Mouse (Mus musculus): ENCODE measurements at regions not wholly inside any gene's neighbourhood (a gene's known extent, or its start where the extent isn't known, plus 50 kb on each side); places are given as distances from the start of the nearest gene placed in this dataset.

- DNase-seq (ENCODE audit: low spot score in 2 of 2): no peak
Observed at GRCm38 (mm10) chr3:101694311-101694710, 89.8 kb upstream of the Atp1a1 start.

- no peak for DNase-seq (ENCODE audit: low spot score in 2 of 2)
Observed at GRCm38 (mm10) chr3:101691937-101692604, 87.6 kb upstream of the Atp1a1 start.

- no peak for DNase-seq (ENCODE audit: low spot score in 2 of 2)
Observed at GRCm38 (mm10) chr3:101690779-101691178, 86.3 kb upstream of the Atp1a1 start.

GRCm38 (mm10) chr3:101690222-101690621 is 85.7 kb upstream of the Atp1a1 start:
- no peak for DNase-seq (ENCODE audit: low spot score in 2 of 2)

- DNase-seq (ENCODE audit: low spot score in 2 of 2): no peak
Observed at GRCm38 (mm10) chr3:101685203-101685602, 80.7 kb upstream of the Atp1a1 start.

GRCm38 (mm10) chr3:101672943-101673342 is 68.5 kb upstream of the Atp1a1 start:
- no peak for DNase-seq (ENCODE audit: low spot score in 2 of 2)

GRCm38 (mm10) chr3:101670561-101671001 is 66.1 kb upstream of the Atp1a1 start:
- DNase-seq (ENCODE audit: low spot score in 2 of 2): no peak

GRCm38 (mm10) chr3:101669743-101670142 is 65.3 kb upstream of the Atp1a1 start:
- no peak for DNase-seq (ENCODE audit: low spot score in 2 of 2)

GRCm38 (mm10) chr3:101667767-101668387 is 63.4 kb upstream of the Atp1a1 start:
- DNase-seq (ENCODE audit: low spot score in 2 of 2): no peak

GRCm38 (mm10) chr3:101667186-101667585 is 62.7 kb upstream of the Atp1a1 start:
- no peak for DNase-seq (ENCODE audit: low spot score in 2 of 2)

- no peak for DNase-seq (ENCODE audit: low spot score in 2 of 2)
Observed at GRCm38 (mm10) chr3:101666583-101666982, 62.1 kb upstream of the Atp1a1 start.

GRCm38 (mm10) chr3:101661184-101661992 is 56.9 kb upstream of the Atp1a1 start:
- no peak for DNase-seq (ENCODE audit: low spot score in 2 of 2)

- DNase-seq (ENCODE audit: low spot score in 2 of 2): no peak
Observed at GRCm38 (mm10) chr3:101660635-101661034, 56.2 kb upstream of the Atp1a1 start.

GRCm38 (mm10) chr3:101660176-101660575 is 55.7 kb upstream of the Atp1a1 start:
- DNase-seq (ENCODE audit: low spot score in 2 of 2): peak; percentile 49 to 81

- DNase-seq (ENCODE audit: low spot score in 2 of 2): no peak
Observed at GRCm38 (mm10) chr3:101657979-101658378, 53.5 kb upstream of the Atp1a1 start.

GRCm38 (mm10) chr3:101654720-101655119 is 50.2 kb upstream of the Atp1a1 start:
- DNase-seq (ENCODE audit: low spot score in 2 of 2): no peak

All from right cerebral cortex, postnatal 36 days (tissue).